Mouse (Mus musculus) limb, embryonic 10.5 days (tissue): Measurements from ENCODE around the gene Plxna1. TPM values are rescaled to one million over a fixed set of nuclear protein-coding genes. Genes with fewer than 3 reads are reported as not detected.

Experiments used
- DNase-seq: peaks from one replicate; pipeline ENCODE4 v3.0.0-alpha.2; 2017; ENCODE audit warnings: low spot score
- H3K27ac ChIP-seq: fragments of 300-500 bp; sonication (generic); 2 replicates; pipeline ENCODE4 v1.5.1; 2016; ENCODE audit warnings: mild to moderate bottlenecking
- H3K27me3 ChIP-seq: fragments of 300-500 bp; sonication (generic); 2 replicates; pipeline ENCODE4 v1.6.1; 2016; ENCODE audit warnings: low read depth, mild to moderate bottlenecking; ENCODE audit not compliant: poor library complexity, severe bottlenecking
- H3K36me3 ChIP-seq: fragments of 300-500 bp; sonication (generic); 2 replicates; pipeline ENCODE4 v1.6.1; 2016; ENCODE audit warnings: mild to moderate bottlenecking, moderate library complexity
- H3K4me1 ChIP-seq: fragments of 300-500 bp; sonication (generic); 2 replicates; pipeline ENCODE4 v1.6.1; 2016
- H3K4me3 ChIP-seq: fragments of 300-500 bp; sonication (generic); 2 replicates; pipeline ENCODE4 v1.5.1; 2016; ENCODE audit warnings: mild to moderate bottlenecking, moderate library complexity
- H3K9me3 ChIP-seq: fragments of 300-500 bp; sonication (generic); replicated peaks from 2 replicates; pipeline ENCODE4 v1.6.1; 2016; ENCODE audit warnings: mild to moderate bottlenecking
- WGBS: fragments of 180-500 bp; shearing (Covaris S2); methylation state at CpG from one replicate; pipeline ENCODE4 v1.1.7; 2016; 5-methylcytosine and 5-hydroxymethylcytosine counted together
- polyA plus RNA-seq: library from polyadenylated mRNA; unstranded; fragments of >200 nt; fragmentation: Nextera tagmentation; extraction: Ambion mirVana; gene quantifications from 2 replicates; pipeline ENCODE4 v1.2.1, GENCODE M21; 2016

Plxna1 gene
- polyA plus RNA-seq, 1 experiment from 2014 or later, result 29.5 TPM

DNA sequence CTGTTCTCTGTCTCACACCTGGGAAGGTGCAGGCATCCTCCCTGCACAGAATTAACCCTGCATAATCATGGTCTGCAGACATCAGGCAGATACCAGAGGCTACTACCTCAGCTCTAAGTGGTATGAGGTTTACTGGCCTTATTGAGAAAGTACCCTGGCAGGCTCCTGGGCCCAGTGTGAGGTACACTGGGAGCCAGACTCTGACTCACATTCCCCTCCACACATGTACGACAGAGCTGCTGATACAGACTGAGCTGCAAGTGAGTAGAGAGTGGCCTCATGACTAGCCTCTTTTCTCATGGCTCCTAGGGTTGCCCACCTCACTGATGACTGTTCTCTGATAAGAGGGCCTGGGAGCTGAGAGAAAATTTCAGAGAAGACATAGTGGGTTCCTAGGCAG lies 24.5 kb upstream of the Plxna1 start:
- Histone ChIP-seq H3K36me3 (no peaks in the 10 kb centered on the region), H3K9me3 (no peaks in the 10 kb centered on the region), H3K27me3 (no peaks in the 10 kb centered on the region), H3K27ac (no peak overlapping the region), H3K4me1 (peaks cover 2% of the 10 kb centered on the region), H3K4me3 (no peak overlapping the region)
- 85% methylated on average over 1 of the region's 1 CpGs for WGBS
- DNase-seq, result no peak

DNA sequence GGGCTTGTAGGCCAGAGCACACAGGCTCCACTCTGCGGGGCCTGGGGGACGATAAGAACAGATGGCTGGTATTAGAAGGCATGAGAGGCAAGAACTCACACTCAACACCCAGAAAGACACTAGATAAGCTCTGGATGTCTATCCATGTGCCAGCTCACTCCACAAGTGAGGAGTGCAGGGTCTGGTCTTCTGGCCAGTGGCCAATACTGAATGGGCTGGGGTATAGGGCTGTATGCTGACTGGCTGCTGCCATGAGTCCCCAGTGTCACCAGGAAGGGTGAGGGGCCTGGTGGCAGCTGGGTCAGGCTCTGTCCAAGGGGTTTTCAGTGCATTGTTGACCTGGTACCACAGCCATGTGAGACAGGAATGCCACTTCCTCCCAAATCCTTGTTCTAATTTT lies 22.3 kb upstream of the Plxna1 start:
- H3K9me3 ChIP-seq, result no peaks in the 10 kb centered on the region
- H3K27ac ChIP-seq, result no peak overlapping the region
- 93% methylated on average over 2 of the region's 2 CpGs for WGBS
- no peaks in the 10 kb centered on the region for H3K36me3 ChIP-seq
- H3K27me3 ChIP-seq, result no peaks in the 10 kb centered on the region
- H3K4me1 ChIP-seq, result peaks cover 10% of the 10 kb centered on the region
- H3K4me3 ChIP-seq, result no peak overlapping the region
- no peak for DNase-seq

DNA sequence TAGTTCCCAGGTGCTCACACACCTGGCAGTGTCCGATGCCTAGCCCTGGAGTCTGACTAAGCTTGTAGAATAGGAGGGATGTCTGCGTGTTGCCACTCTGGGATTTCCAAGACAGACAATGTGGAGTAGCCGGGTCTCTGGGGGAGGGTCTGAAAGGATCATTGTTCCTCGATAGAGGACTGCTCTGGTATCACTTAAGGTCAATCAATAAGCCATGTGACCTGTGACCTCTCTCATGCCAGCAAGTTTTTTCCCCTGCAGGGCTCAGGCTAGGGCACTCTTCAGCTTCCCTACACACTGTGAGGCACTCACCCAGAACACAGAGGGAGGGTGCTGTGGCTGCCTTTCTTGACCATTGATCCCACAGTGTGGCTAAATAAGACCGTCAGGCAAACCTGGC lies 19.4 kb upstream of the Plxna1 start:
- H3K9me3 ChIP-seq, result no peaks in the 10 kb centered on the region
- 47% methylated on average over 5 of the region's 5 CpGs for WGBS
- H3K4me3 ChIP-seq, result no peak overlapping the region
- no peaks in the 10 kb centered on the region for H3K27me3 ChIP-seq
- H3K27ac ChIP-seq, result no peak overlapping the region
- peaks cover 10% of the 10 kb centered on the region for H3K4me1 ChIP-seq
- DNase-seq, result no peak
- H3K36me3 ChIP-seq, result no peaks in the 10 kb centered on the region

DNA sequence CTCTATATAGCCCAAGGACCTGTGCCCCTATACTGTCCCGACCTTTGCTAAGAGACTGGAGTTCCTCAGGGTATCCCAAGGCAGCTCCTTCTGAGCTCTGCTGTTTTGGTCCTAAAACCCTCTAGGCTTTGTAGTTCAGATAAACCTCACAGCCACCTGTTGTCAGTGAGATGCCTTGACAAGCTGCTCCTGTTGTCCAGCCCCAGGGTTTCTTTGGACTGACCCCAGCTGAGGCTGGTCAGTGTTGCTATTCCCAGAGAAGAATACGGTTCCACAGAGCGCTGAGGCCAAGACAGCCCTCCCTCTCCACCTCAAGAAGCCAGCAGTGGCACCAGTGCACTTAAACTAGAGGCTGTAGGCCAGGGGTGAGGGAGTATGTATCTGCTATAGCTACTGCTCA lies 18.8 kb upstream of the Plxna1 start:
- Histone ChIP-seq H3K27ac (no peak overlapping the region; the same call in 1 of the 2 replicates), H3K4me3 (no peak overlapping the region), H3K27me3 (no peaks in the 10 kb centered on the region), H3K9me3 (no peaks in the 10 kb centered on the region), H3K36me3 (no peaks in the 10 kb centered on the region), H3K4me1 (peaks cover 10% of the 10 kb centered on the region)
- DNase-seq, result no peak
- 70% methylated on average over 3 of the region's 3 CpGs for WGBS

DNA sequence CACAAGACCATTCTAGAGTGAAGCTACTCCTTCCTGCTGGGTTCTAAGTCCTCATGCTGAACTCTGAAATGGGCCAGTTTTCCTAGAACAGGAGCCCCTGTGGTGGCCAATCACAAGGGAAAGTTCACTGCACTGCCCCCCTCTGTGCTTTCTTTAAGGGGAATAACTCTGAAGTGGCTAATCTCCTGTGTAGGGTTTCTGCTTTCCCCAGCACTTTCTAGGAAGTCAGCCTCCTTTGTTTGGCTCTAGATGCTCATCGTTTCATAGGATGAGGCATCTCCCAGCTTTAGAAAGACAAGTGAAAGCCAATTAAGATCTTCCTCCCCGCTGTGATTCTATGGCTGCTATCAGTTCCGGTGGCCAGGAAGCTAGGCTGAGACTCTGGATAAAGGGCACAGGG lies 18.3 kb upstream of the Plxna1 start:
- no peaks in the 10 kb centered on the region for H3K27me3 ChIP-seq
- H3K27ac ChIP-seq, result no peak overlapping the region
- peaks cover 10% of the 10 kb centered on the region for H3K4me1 ChIP-seq
- no peaks in the 10 kb centered on the region for H3K9me3 ChIP-seq
- no peak for DNase-seq
- 54% methylated on average over 3 of the region's 3 CpGs for whole genome bisulfite sequencing
- no peak overlapping the region for H3K4me3 ChIP-seq
- H3K36me3 ChIP-seq, result no peaks in the 10 kb centered on the region

DNA sequence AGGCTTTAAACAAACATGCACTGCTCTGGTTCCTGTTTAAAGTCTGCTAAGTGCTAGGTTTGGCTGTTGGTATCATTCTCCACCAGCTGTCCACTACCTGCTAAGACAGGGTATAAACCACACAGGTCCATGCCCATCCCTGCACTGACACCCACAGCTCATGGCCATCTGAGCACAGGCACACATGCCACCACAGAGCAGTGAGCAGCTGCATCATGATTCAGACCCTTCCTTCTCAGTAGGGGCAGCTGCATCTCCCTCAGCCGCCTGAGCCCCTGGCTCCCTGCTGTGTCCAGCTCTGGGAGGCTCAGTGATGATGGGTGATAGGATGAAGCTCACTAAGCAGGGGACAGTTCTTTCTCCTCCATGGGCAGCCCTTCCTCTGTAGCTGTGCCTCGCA lies 15.8 kb upstream of the Plxna1 start:
- H3K4me3 ChIP-seq, result no peak overlapping the region
- 66% methylated on average over 2 of the region's 2 CpGs for WGBS
- H3K9me3 ChIP-seq, result no peaks in the 10 kb centered on the region
- peaks cover 10% of the 10 kb centered on the region for H3K4me1 ChIP-seq
- no peaks in the 10 kb centered on the region for H3K36me3 ChIP-seq
- no peak overlapping the region for H3K27ac ChIP-seq
- no peaks in the 10 kb centered on the region for H3K27me3 ChIP-seq
- no peak for DNase-seq

DNA sequence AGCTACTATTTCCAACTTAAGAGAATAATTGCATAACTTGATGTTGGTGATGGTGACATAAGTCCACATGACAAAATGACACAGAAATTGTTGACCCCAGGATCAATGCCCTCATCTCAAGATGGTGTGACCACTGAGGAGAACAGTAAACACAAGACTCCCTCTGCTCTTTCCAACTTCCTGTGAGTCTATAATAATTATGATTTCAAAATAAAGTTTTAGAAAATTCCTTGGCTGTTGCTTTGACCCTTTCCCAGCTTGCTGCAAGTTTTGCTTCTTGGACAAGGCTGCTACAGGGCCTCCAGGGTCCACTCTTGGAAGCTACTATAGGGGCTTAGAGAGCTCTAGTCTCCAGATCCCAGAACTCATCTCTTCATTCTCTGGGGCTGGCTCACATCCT lies 6.4 kb upstream of the Plxna1 start:
- Histone ChIP-seq H3K4me1 (no peaks in the 10 kb centered on the region), H3K27ac (no peak overlapping the region), H3K9me3 (no peaks in the 10 kb centered on the region), H3K36me3 (no peaks in the 10 kb centered on the region), H3K4me3 (no peak overlapping the region), H3K27me3 (peaks cover 8% of the 10 kb centered on the region)
- no peak for DNase-seq

DNA sequence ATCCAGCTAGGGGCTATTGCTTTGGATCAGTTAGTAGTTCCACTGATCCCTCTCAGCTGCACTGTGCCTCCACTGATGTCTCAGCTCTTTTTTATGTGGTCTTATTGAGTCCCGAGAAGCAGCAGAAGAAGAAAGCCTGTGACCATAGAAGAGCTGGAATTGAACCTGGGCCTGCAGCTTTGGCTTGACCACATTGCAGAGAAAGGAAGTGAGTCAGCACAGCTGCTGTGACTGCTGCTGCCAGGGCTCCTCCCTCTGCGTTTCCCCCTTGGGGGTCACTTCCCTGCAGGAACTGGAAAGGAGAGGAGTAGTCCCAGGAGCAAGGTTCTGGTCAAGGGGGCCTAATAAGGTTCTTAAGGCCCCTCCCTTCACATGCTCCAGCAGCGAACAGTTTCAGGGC lies 1.9 kb upstream of the Plxna1 start:
- 75% methylated on average over 3 of the region's 3 CpGs for WGBS
- no peaks in the 10 kb centered on the region for H3K9me3 ChIP-seq
- peaks cover 15% of the 10 kb centered on the region for H3K27me3 ChIP-seq
- H3K4me1 ChIP-seq, result peaks cover 34% of the 10 kb centered on the region
- no peak overlapping the region for H3K27ac ChIP-seq
- DNase-seq, result no peak
- H3K36me3 ChIP-seq, result no peaks in the 10 kb centered on the region
- H3K4me3 ChIP-seq, result no peak overlapping the region

DNA sequence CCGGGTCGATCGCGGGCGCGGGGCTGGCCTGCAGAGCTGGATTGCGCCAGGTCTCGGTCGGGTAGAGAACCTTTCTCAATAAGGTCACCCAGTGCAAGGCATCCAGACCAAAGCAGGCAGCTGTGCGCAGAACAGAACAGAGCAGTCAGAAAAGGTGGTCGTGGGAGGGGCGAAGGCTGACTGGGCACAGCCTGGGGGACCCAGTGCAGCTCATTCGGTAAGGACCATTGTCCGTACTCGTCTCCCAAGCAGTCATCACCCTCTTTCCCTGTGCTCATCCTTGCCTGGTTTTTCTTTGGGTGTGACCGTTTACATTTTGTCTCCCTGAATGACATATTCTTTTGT lies 659 bp upstream of the Plxna1 start:
- no peak for DNase-seq
- peak overlapping the region; percentile 96 for H3K27ac ChIP-seq
- H3K27me3 ChIP-seq, result peaks cover 15% of the 10 kb centered on the region
- no peaks in the 10 kb centered on the region for H3K9me3 ChIP-seq
- WGBS, result 8% methylated on average over 16 of the region's 16 CpGs
- peaks cover 39% of the 10 kb centered on the region for H3K4me1 ChIP-seq
- H3K4me3 ChIP-seq, result peak overlapping the region; percentile 99
- 0 out of 2 replicates have a peak, but pooled peaks cover 4% of the 10 kb centered on the region for H3K36me3 ChIP-seq

DNA sequence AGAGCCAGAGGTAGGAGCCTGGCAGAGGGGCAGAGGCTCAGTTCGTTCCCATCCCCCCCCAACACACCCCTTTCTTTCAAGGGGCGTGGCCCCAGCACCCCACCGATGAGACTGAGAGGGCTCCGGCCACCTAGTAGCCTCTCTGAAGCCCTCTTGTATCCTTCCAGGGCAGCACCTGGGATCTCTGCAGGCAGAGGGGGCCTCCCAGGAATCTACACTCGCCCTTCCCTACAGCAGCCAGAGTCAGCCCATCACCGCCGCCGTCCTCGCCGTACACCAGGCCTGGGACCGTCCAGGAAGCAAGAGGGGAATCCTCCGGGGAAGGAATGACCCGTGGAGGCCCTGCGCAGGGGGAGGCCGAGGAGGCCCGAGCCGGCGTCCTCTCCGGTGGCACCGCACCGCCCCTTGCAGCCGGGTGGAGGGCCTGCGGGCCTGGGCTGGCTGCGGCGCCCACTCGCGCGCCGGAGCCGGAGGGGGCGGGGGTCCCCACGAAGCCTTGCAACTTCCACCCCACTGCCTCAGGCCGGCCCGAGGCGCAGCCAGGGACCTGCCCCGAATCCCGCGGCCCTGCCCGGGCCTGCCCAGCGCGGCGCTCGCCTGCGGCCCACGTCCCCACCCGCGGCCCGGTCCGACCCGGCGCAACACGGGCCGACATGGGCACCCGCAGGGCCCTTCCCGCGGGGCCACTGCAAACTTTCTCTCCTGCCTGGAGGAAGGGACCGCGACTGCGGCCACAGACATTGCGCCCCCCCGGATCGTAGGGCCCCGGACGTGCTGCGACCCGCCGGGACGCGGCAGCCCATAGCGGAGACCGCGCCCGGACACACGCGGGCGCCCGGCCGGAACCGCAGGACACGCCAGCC lies 771 bp downstream of the Plxna1 start:
- peak; percentile 71 for DNase-seq
- peak overlapping the region; percentile 99 for H3K4me3 ChIP-seq
- peaks cover 14% of the 10 kb centered on the region for H3K36me3 ChIP-seq
- peaks cover 39% of the 10 kb centered on the region for H3K4me1 ChIP-seq
- peak overlapping the region; percentile 96 for H3K27ac ChIP-seq
- H3K9me3 ChIP-seq, result no peaks in the 10 kb centered on the region
- peaks cover 15% of the 10 kb centered on the region for H3K27me3 ChIP-seq
- under 1% methylated on average over 59 of the region's 80 CpGs for WGBS

DNA sequence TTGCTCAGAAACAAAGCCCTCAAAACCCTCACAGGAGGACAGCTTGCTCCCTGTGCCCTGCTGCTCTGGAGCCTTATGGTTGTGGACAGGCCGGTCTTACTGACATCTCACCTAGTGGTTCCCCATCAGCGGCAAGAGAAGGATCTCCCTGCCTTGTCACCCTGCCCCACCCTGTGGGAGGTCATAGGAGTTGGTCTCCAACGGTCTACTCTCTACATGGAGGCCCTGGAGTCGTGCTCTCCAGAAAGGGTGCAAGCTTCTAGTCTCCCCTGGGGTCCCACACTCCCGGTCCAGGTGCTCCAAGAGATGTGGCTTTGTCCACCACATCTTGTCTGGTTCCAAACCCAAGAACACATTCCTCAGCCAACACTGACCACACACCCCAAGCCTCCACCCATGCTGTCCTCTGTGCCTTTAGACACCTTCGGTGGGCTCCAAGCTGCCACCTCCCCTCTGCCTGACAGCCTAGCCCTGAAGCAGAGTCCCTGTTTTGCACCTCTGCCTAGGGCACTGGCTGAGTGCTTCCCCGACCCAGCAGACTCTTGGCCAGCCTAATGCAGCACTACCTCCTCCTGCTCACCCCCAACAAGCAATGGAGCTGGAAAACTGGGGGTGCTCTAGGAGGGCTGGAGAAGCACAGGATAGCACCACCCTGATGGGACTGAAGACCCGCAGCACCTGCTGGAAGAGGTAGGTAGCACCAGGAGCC lies 1.6 kb downstream of the Plxna1 start:
- peaks cover 22% of the 10 kb centered on the region for H3K36me3 ChIP-seq
- peak overlapping the region; percentile 96 for H3K27ac ChIP-seq
- H3K9me3 ChIP-seq, result no peaks in the 10 kb centered on the region
- no peak for DNase-seq
- peaks cover 15% of the 10 kb centered on the region for H3K27me3 ChIP-seq
- peak overlapping the region; percentile 99 for H3K4me3 ChIP-seq
- 54% methylated on average over 8 of the region's 8 CpGs for WGBS
- H3K4me1 ChIP-seq, result peaks cover 39% of the 10 kb centered on the region

DNA sequence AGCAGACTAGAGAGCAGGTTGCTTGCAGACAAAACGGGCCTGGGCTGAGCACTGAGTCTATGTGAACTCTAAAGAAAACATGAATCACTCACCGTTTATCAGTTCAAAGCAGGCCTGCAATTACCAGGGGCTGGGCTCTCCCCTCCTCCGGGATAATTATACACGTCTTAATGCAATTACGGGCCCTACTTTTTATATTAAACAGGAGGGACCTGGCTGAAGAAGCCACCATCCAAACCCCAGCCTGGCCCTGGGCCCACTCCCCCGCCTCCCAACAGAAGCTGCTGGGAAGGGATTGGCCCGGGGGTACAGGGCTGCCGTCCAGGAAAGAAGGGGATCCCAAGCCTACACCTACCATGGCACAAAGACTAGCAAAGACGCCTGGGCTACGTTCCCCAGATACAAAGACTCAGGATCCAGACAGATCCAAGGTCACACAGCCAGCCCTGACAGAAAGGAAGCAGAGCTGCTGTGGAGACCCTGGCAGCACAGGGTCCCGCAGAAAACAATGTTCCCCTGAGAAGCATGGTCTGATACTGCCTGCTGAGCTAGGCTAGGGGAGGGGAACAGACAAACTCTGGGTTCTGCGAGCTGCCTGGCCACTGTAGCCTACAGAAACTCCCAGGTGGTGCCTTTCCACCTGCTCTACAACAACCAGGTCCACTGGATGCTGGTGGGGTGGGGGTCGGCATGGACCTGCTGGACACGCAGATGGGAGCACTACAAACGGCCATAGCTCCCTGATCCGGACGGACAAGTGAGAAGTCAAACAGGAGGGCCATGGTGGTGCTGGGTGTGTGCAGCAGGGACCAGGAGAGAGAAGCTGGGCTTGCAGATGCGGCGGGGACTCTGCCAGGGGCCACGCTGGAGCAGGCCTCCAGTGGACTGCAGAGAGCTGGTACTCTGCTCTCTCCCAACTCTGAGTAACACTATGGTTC lies 2.4 kb downstream of the Plxna1 start:
- 62% methylated on average over 20 of the region's 20 CpGs for WGBS
- H3K9me3 ChIP-seq, result no peaks in the 10 kb centered on the region
- peaks cover 47% of the 10 kb centered on the region for H3K4me1 ChIP-seq
- peaks cover 15% of the 10 kb centered on the region for H3K27me3 ChIP-seq
- DNase-seq, result no peak
- peaks cover 30% of the 10 kb centered on the region for H3K36me3 ChIP-seq
- H3K4me3 ChIP-seq, result peak overlapping the region; percentile 99; the same call in 1 of the 2 replicates
- peak overlapping the region; percentile 96; the same call in 1 of the 2 replicates for H3K27ac ChIP-seq
